Mouse (Mus musculus) retina, postnatal 1 day (tissue): ENCODE measurements at regions not wholly inside any gene's neighbourhood (a gene's known extent, or its start where the extent isn't known, plus 50 kb on each side); places are given as distances from the start of the nearest gene placed in this dataset.
"Not testable (repeated sequence)": the region's sequence is repeated elsewhere in the genome, so short reads cannot be mapped to it uniquely, and the experiment has no call there.

Source experiments
- DNase-seq: peaks from one replicate; pipeline ENCODE4 v3.0.0-alpha.2; 2012

DNA sequence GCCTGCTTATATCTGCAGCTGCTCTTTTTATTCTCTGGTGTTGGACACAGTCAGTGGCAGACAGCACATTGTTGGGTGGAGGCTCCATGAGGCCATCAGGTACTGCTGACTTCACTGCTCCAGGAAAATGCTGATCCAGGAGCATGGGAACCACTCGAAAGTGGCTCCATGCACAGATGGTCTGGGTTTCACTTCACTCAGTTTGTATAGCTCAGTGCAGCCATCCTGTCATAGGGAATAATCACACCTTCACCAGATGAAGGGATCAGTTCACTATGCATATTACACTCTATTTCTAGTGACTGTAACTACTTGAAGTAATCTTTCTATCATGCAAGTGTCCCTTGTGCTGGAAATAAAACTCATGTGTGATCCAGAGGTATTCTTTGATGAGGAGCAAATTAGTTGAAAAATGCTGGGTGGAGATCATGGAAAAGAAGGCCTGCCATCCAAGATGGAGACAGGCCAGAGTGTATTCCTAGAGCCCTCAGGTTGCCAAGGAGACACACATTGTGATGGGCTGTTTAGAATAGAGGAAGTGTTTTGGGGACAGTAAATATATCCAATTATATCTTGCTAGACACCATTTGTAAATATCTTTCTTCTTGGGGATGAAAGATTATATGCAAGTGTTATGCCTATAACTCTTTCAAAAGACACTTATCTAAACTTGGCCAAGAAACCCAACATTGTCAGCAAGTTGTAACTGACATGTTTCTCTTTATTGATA is 103.7 kb upstream of the Arhgap42 start:
- DNase-seq: no peak

DNA sequence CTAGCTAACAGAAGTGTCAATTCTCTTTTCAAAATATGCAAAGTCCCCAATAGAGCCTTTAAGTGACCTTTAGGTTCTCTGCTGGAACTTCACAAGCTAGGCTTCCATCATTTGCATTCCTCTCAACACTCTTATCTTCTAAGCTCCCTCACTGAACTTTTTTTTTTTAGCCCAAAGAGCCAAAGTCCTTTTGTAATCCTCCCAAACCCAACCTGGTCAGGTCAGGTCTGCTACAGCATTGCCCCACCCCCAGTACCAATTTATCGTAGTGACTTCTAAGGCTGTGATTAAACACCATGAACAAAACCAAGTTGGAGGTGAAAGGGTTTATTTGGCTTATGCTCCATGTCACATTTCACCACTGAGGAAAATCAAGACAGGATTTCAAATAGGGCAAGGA is 79.7 kb upstream of the Arhgap42 start:
- no peak for DNase-seq

DNA sequence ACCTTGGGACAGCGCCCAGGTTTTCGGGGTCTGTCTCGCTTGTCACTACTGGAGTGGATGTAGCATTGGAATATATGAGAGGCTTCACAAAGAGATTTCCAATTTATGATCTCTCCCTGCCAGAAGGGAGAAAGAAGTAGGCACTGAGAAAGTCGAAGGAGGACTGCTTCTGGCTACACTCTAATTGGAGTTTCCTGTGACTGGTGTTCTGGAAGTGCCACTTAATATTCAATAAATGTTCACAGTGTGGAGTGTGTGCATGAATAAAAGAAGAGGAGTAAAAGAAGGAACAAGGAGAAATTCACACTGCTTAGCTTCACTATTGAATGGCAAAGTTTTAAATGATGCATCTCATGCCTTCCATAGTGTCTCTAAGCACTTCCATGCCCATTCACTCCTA is 77.1 kb upstream of the Arhgap42 start:
- no peak for DNase-seq

DNA sequence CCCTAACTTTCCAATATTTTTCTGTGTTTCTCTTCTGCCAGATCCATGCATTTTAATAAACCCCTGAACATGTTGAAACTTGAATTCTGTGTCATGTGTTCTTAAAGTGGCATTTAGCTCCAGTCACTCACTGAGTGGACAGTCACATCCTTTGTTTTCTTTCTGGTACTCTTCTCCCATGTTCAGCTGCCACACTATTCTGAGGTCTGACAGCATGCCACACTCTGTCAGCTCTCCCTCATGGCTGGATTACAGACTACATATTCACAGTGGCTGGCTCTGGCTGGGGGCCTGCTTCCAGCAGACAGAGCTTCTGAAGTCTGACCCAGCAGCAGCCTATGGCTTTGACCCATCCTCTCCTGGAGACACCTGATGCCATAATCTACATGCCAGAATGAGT is 73.4 kb upstream of the Arhgap42 start:
- DNase-seq: no peak

DNA sequence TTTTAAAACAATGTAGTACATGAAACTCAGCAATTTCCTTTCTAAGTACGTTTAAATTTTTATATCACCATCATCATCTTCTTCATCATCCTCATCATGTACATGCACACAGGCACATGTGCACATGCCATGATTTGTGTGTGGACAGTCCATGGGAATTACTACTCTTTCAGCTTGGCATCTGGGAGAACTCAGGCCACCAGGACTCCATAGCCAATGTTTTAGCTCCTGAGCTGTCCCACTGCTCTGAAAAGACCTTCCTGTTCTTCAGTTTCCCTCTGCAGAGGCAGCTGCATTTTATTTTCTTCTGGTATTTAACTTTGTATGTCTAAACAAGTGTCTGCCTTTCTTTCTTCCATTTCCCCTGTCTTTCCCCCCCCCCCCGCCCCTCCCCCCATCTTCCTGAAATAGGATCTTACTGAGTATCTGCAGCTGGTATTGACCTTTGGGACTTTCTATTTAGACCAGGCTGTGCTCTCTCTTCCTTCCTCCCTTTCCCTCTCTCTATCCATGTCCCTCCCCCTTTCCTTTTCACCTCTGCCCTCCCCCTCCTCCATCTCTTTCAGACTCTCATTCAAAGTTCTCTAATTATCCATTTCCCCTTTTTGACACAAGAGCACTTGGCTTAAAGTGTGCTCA is 72.8 kb upstream of the Arhgap42 start:
- no peak for DNase-seq

DNA sequence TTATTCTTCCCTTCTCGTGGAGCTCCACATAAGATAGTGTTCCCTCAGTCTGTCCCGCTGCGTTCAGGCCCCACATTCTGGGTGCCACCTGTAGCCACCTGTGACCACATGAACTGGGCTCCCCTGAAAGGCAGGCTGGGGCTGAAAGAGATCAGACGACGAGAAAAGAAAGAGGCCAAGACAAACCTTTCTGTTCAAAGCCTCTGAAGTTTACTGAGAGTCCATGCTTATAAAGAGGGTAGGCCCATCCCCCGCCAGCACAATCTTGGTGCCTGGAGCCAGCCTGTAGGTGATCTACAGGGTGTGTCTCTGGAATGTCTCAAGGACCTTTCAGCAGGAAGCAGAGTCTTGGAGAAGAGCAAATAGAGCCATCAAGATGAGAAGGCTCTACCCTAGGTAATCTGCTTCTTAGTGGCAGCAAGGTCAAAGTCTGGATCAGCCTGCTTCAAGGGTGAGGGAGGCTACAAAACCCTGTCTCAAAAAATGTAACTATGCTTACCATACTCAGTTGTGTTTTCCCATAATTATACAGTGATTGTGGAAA is 72.2 kb upstream of the Arhgap42 start:
- not testable (repeated sequence) for DNase-seq

DNA sequence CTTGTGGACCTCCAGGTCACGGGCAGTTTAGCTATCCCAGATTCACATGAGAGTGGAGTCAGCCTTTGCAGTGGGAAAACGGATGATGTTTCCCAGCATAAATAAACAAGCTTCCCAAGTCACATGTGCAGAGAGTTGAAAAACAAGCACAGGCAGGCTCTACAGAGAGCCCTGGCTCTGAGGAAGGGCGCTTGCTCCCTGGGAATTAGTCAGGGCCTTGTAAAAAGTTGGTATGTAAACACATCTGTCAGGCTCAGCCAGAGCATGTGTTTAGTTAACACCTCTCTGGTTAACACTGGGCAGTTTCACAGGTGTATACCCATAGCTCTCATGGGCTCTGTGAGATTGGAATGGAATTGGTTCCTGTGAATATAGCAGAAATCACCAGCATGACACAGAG is 51.9 kb upstream of the Arhgap42 start:
- no peak for DNase-seq

DNA sequence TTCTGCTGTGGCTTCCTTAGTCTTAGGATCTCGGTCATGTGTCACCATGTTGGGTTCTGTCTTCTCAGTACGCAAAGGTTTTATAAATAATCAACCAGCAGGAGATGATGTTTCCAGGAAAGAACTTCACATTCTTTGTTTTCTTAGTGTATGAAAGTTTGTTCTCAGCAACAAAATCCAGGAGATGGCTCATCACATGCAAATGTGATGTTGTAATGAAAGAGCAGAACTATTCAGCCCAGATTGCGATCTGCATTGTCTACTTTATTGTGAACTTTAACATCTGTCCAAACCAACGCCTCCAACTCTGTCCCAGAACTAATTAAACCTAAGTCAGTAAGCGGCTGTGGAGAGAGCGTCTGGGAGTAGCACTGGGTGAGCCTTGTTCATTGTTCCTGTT is 50.7 kb upstream of the Arhgap42 start:
- no peak for DNase-seq
